Mouse (Mus musculus): Measurements from ENCODE around the gene Mterf4.

DNA sequence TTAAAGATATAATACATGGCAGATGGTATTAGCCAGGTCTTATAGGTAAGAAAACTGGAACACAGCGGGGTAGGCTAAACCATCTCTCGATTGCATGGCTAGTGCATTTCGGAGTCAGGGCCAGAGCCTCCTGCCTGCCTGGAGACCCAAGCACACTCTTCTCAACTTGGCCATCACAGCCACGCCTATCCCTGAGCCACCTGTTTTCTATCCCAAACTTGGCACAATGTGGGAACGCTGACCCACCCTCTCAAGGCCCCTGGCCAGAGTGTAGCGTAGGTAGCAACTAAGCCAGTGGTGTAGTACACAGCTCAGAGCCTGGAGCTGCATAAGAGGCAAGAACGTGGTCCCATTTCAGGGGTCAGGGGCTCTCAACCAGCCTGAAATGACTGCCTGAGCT is 50.0 kb downstream of the Mterf4 start:
- no peak for TF ChIP-seq CTCF (conservative IDR thresholded peaks at IDR 0.05; ENCODE audit: low read length)
- no peak for TF ChIP-seq NANOG (IDR thresholded peaks at IDR 0.05; ENCODE audit: borderline replicate concordance, low read length)
